Mouse (Mus musculus): ENCODE measurements around the gene Slc7a14.

GRCm38 (mm10) chr3:31160046-31160445 lies 150.1 kb downstream of the Slc7a14 start:
- TF ChIP-seq CTCF (IDR thresholded peaks at IDR 0.05; ENCODE audit: extremely low read depth, insufficient read depth, insufficient read length, insufficient replicate concordance) (no peak), POLR2A (IDR thresholded peaks at IDR 0.05; ENCODE audit: low read depth, low read length) (no peak)

Data from spleen, adult 2 months (tissue).